Mouse (Mus musculus) neural tube, embryonic 14.5 days (tissue): ENCODE results near the gene Mrpl4. TPM values are rescaled to one million over a fixed set of nuclear protein-coding genes. Genes with fewer than 3 reads are reported as not detected.
"Not testable (repeated sequence)": the region's sequence is repeated elsewhere in the genome, so short reads cannot be mapped to it uniquely, and the experiment has no call there.

ENCODE experiments used
- ATAC-seq: fragments of 200-750 bp; cut with Nextera tagmentation; 2 replicates; pipeline ENCODE4 v1.8.0; 2017; ENCODE audit warnings: low read depth, mild to moderate bottlenecking, moderate TSS enrichment, moderate library complexity
- H3K27ac ChIP-seq: fragments of 300-500 bp; sonication (generic); 2 replicates; pipeline ENCODE4 v1.5.1; 2014; ENCODE audit warnings: low read depth, mild to moderate bottlenecking, control low read depth, low read length, moderate library complexity, mixed read lengths
- H3K27me3 ChIP-seq: fragments of 300-500 bp; sonication (generic); 2 replicates; pipeline ENCODE4 v1.6.1; 2014; ENCODE audit warnings: low read length; ENCODE audit not compliant: control insufficient read depth, insufficient read depth
- H3K36me3 ChIP-seq: fragments of 300-500 bp; sonication (generic); 2 replicates; pipeline ENCODE4 v1.6.1; 2014; ENCODE audit warnings: low read length, mixed read lengths; ENCODE audit not compliant: control insufficient read depth, insufficient read depth
- H3K4me1 ChIP-seq: fragments of 300-500 bp; sonication (generic); 2 replicates; pipeline ENCODE4 v1.6.1; 2014; ENCODE audit warnings: low read length; ENCODE audit not compliant: control insufficient read depth, insufficient read depth
- H3K4me2 ChIP-seq: fragments of 300-500 bp; sonication (generic); 2 replicates; pipeline ENCODE4 v1.6.1; 2014; ENCODE audit warnings: mild to moderate bottlenecking, low read depth, low read length, control low read depth
- H3K4me3 ChIP-seq: fragments of 300-500 bp; sonication (generic); 2 replicates; pipeline ENCODE4 v1.5.1; 2014; ENCODE audit warnings: low read depth, low read length, control low read depth, mixed read lengths
- H3K9ac ChIP-seq: fragments of 300-500 bp; sonication (generic); replicated peaks from 2 replicates; pipeline ENCODE4 v1.6.1; 2014; ENCODE audit warnings: low read depth, mild to moderate bottlenecking, control low read depth, low read length, mixed read lengths
- H3K9me3 ChIP-seq: fragments of 300-500 bp; sonication (generic); 2 replicates; pipeline ENCODE4 v1.6.1; 2016; ENCODE audit warnings: low read length; ENCODE audit not compliant: control insufficient read depth
- WGBS: fragments of 180-500 bp; shearing (Covaris S2); extraction: QIAGEN DNeasy Blood & Tissue Kit; methylation state at CpG from one replicate; pipeline ENCODE4 v1.1.7; 2014; 5-methylcytosine and 5-hydroxymethylcytosine counted together
- polyA plus RNA-seq: library from polyadenylated mRNA; unstranded; fragments of >200 nt; fragmentation: Nextera tagmentation; extraction: Ambion mirVana; gene quantifications from 2 replicates; pipeline ENCODE4 v1.2.1, GENCODE M21; 2014

Mrpl4 gene
- polyA plus RNA-seq, 1 experiment from 2014 or later, result 115 TPM

- Histone ChIP-seq H3K4me3 (peak overlapping the region; percentile 40), H3K27ac (no peak overlapping the region), H3K9me3 (no peaks in the 10 kb centered on the region), H3K4me2 (peak overlapping the region; percentile 57), H3K4me1 (peaks cover 20% of the 10 kb centered on the region; the same call in 1 of the 2 replicates), H3K9ac (0 out of 2 replicates have a peak overlapping the region, but pooled peaks have one; percentile 46), H3K36me3 (no peaks in the 10 kb centered on the region), H3K27me3 (peaks cover 68% of the 10 kb centered on the region)
- 2% methylated on average over 22 of the region's 22 CpGs for WGBS
- no peak for ATAC-seq
Measured at GRCm38 (mm10) chr9:21036666-21037065, 34.1 kb downstream of the Mrpl4 start.

- no peaks in the 10 kb centered on the region for H3K36me3 ChIP-seq
- H3K9me3 ChIP-seq, result no peaks in the 10 kb centered on the region
- H3K27ac ChIP-seq, result no peak overlapping the region
- peak overlapping the region; percentile 46; the same call in 1 of the 2 replicates for H3K9ac ChIP-seq
- H3K4me2 ChIP-seq, result peak overlapping the region; percentile 57
- H3K4me1 ChIP-seq, result peaks cover 14% of the 10 kb centered on the region; the same call in 1 of the 2 replicates
- H3K27me3 ChIP-seq, result peaks cover 60% of the 10 kb centered on the region
- ATAC-seq, result peak; percentile 68
- WGBS, result 2% methylated on average over 31 of the region's 31 CpGs
- H3K4me3 ChIP-seq, result peak overlapping the region; percentile 40
Measured at GRCm38 (mm10) chr9:21037481-21037891, 34.9 kb downstream of the Mrpl4 start.

- Histone ChIP-seq H3K4me2 (no peak overlapping the region), H3K9me3 (no peaks in the 10 kb centered on the region), H3K36me3 (no peaks in the 10 kb centered on the region), H3K9ac (no peak overlapping the region), H3K4me3 (no peak overlapping the region), H3K27ac (no peak overlapping the region), H3K4me1 (0 out of 2 replicates have a peak, but pooled peaks cover 5% of the 10 kb centered on the region), H3K27me3 (peaks cover 40% of the 10 kb centered on the region)
- ATAC-seq, result no peak
- 76% methylated on average over 3 of the region's 3 CpGs for WGBS
Measured at GRCm38 (mm10) chr9:21039779-21040178, 37.2 kb downstream of the Mrpl4 start.

DNA sequence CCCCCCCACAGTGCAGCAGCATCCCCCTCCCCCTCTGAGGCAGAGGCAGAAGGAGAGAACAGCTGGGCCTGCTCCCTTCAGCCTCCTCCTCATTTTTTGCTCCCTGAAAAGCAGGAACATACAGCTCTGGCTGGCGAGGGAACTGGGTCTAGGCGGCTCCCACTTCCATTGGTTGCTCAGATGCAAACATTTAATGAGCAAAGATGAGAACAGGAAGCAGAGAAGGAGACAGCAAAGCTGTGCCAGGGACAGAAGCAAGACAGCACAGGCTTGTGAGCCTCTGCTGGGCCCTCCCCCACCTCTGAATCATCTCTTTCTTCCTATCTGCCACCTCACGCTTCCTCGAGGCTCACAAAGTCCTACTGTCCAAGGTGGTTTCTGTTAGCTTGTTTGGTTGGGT, 38.8 kb downstream of the Mrpl4 start:
- Histone ChIP-seq H3K9ac (no peak overlapping the region), H3K4me3 (no peak overlapping the region), H3K9me3 (no peaks in the 10 kb centered on the region), H3K4me1 (0 out of 2 replicates have a peak, but pooled peaks cover 5% of the 10 kb centered on the region), H3K4me2 (no peak overlapping the region), H3K27ac (no peak overlapping the region), H3K36me3 (no peaks in the 10 kb centered on the region), H3K27me3 (peaks cover 25% of the 10 kb centered on the region)
- WGBS, result 57% methylated on average over 4 of the region's 4 CpGs
- no peak for ATAC-seq

- Histone ChIP-seq H3K4me2 (no peak overlapping the region), H3K4me1 (no peaks in the 10 kb centered on the region), H3K27me3 (peaks cover 4% of the 10 kb centered on the region), H3K4me3 (no peak overlapping the region), H3K27ac (no peak overlapping the region), H3K9me3 (no peaks in the 10 kb centered on the region), H3K9ac (no peak overlapping the region), H3K36me3 (no peaks in the 10 kb centered on the region)
- ATAC-seq, result no peak
- WGBS, result 87% methylated on average over 4 of the region's 4 CpGs
Measured at GRCm38 (mm10) chr9:21043563-21043962, 41.0 kb downstream of the Mrpl4 start.

- H3K9ac ChIP-seq, H3K9me3 ChIP-seq, H3K36me3 ChIP-seq, H3K4me3 ChIP-seq, ATAC-seq, H3K27me3 ChIP-seq, H3K4me1 ChIP-seq, H3K27ac ChIP-seq, H3K4me2 ChIP-seq: not testable (repeated sequence)
- WGBS, result 59% methylated on average over 1 of the region's 1 CpGs
Measured at GRCm38 (mm10) chr9:21044785-21045184, 42.2 kb downstream of the Mrpl4 start.

GRCm38 (mm10) chr9:21045235-21045634, 42.7 kb downstream of the Mrpl4 start:
- ATAC-seq, result no peak

DNA sequence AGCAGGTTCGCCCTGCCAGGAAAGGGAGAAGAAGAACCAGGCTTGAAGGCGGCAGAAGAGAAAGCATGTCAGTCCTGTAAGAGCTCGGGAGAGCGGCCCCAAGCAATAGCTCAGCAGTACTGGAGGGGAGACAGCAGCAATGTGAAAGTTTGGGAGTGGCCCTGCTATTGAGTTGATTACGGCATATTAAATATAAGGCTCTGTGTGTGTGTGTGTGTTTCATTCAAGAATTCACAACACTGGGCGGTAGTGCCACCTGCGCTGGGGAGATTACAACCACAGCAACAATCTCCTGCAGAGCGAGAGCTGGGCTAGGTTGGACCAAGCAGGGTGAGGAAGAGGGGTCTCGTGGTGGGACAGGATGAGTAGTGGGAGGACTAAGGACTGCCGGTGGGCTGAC, 49.0 kb downstream of the Mrpl4 start:
- Histone ChIP-seq H3K4me1 (no peaks in the 10 kb centered on the region), H3K9me3 (no peaks in the 10 kb centered on the region; the same call in 1 of the 2 replicates), H3K9ac (no peak overlapping the region), H3K27ac (no peak overlapping the region), H3K4me3 (no peak overlapping the region), H3K4me2 (no peak overlapping the region), H3K36me3 (no peaks in the 10 kb centered on the region), H3K27me3 (no peaks in the 10 kb centered on the region)
- ATAC-seq, result no peak
- WGBS, result 68% methylated on average over 10 of the region's 10 CpGs

More at GRCm38 (mm10) chr9:21045235-21045634, 42.7 kb downstream of the Mrpl4 start:
- Histone ChIP-seq H3K9me3 (no peaks in the 10 kb centered on the region; the same call in 1 of the 2 replicates), H3K4me2 (no peak overlapping the region), H3K27me3 (no peaks in the 10 kb centered on the region), H3K36me3 (no peaks in the 10 kb centered on the region), H3K9ac (no peak overlapping the region), H3K4me1 (no peaks in the 10 kb centered on the region), H3K27ac (no peak overlapping the region), H3K4me3 (no peak overlapping the region)
- 79% methylated on average over 3 of the region's 3 CpGs for WGBS
